Mouse (Mus musculus) left cerebral cortex, adult 18-20 months (tissue): ENCODE results near the gene Nup205. TPM values are rescaled to one million over a fixed set of nuclear protein-coding genes. Genes with fewer than 3 reads are reported as not detected.

ENCODE experiments used
- DNase-seq, 2 experiments: peaks; one replicate each; pipeline ENCODE4 v3.0.0; 2021 to 2022; ENCODE audit warnings: low spot score in 2 of 2, mixed read lengths in 1 of 2
- total RNA-seq, 2 experiments: library from RNA; stranded (reverse); gene quantifications; 2 replicates each; pipeline ENCODE4 v1.2.3; 2021

Gene Nup205
- total RNA-seq, 2 experiments from 2014 or later = 24.4 to 25.1 TPM

DNA sequence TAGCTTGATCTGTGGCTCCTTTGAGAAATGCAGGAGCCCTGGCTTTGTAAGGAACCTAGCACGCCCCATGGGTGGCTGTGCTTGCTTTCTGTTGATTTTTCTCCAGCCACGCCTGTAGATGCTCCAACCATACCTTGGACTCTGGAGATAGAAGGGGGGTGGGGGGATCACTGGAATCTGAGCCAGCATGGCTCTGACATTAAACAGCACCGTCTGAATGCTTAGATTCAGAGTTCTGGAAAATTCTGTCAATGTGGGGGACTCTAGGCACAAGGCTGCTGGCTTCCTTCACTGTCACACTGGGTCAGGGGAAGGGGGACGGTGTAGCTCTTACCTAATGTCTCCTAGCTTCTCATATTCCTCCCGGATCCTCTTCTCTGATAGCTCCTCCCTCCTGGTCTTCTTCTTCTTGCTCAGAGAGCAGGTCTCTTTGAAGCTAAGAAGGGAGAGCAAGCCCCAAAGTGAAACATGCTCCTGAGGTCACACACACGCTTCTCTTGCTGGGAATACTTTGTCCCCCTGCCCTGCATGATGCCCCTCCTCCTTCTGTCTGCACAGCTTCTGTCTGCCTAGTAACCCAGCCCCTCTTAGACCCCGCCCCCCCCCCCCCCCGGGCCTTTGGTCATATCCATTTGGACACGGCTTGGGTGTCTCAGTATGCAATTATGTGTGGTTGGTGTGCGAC, 100.8 kb downstream of the Nup205 start:
- no peak for DNase-seq

DNA sequence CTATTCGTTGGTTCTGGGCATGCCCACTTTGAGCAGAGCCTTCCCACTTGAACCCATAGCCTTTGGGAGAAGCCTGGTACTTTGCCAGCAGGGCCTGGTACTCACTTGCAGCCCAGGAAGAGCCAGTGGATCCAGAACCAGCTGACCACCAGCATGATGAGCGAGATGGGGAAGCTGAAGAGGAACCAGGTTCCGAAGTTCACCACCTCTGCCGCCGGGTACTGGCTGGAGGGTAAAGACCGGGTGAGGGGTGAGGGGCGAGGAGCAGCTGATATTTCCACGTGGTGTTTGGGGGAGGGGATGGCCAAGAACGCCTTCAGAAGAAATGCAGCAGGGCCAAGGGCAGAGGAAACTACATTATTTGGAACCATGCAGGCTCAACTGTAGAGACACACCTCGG, 102.1 kb downstream of the Nup205 start:
- no peak for DNase-seq

- DNase-seq = peak; percentile 33 to 65
Observed at GRCm38 (mm10) chr6:35288114-35288761, 111.0 kb downstream of the Nup205 start.

- no peak for DNase-seq
Observed at GRCm38 (mm10) chr6:35288920-35289319, 111.7 kb downstream of the Nup205 start.

- DNase-seq = no peak
Observed at GRCm38 (mm10) chr6:35289676-35290075, 112.5 kb downstream of the Nup205 start.

DNA sequence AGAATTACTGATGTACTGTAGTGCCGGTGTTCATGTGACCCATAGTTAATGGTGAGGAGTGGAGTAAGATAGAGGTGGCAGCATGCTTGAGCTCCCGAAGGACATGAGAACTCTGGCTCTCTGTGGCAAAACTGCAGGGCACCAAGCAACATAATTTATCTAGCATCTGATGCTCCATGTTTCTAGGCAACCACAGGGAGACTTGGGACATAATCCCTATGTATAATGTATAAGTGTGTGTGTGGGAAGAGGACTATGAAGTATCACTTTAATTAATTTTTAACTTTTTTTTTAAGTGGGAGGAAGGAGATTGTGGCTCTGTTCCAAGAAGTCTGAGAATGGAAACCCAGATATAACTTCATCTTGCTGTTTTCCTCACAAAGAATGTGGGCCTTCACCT, 117.7 kb downstream of the Nup205 start:
- no peak for DNase-seq

DNA sequence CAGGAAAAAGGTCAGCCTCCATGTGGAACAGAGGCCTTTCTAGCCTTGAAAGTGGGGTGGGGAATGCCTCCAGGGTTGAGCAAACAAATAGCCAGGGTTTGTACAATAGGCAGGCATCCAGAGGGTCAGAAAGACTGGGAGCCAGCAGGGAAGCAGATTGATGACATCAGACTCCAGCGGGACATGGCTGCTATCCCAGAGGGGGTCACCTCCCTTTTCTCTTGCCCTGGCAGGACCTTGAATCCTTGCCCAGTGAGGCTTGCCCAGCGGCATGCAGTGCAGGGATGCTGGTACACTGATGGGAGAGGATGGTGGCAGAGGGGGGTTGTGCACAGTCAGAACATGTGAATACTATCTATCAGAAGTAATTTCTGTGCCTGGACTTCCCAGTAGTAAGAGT, 119.8 kb downstream of the Nup205 start:
- no peak for DNase-seq

Other genes starting within 250 kb of the Nup205 start
- gene Slc23a4, start 189.0 kb upstream of the Nup205 start, total RNA-seq = 1 to 10 TPM; 1.1 to 1.7 TPM
- 10 to 100 TPM; 41.9 to 48.9 TPM for gene Cnot4, start 43.7 kb upstream of the Nup205 start, total RNA-seq
- gene Slc13a4, start 130.7 kb downstream of the Nup205 start, total RNA-seq = 10 to 100 TPM; 16.4 to 16.6 TPM
- 1 to 10 TPM; 5.4 to 5.7 TPM for gene Fam180a, start 148.7 kb downstream of the Nup205 start, total RNA-seq